Mouse (Mus musculus): ENCODE data around the gene Hjurp. TPM values are rescaled to one million over a fixed set of nuclear protein-coding genes. Genes with fewer than 3 reads are reported as not detected.
A peak's percentile ranks its signal among the peaks of the same experiment; 100 is the strongest.

Hjurp gene
- total and polyA plus RNA-seq, 2 experiments, result 32.8 to 90.1 TPM

DNA sequence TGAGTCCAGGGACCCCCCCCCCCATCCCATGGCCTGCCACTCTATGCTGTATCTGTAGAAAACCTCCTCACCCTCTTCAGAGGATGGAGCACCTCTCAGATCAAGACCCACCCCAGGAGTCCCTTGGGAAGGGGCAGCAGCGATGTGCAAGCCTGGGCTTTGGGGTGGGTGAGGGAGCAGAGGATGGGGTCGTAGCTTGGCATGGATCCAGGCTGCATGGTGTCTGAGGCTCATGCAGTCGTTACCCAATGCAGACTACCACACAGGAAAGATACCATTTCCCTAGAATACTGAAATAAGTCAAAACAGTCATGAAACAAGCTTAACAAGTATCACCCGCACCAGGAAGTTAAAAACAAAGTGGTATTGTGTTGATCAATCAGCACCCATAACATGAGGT, 28.8 kb downstream of the Hjurp start:
- no peak overlapping the region for H3K27ac ChIP-seq (replicated peaks; ENCODE audit: insufficient read depth, low read depth, low read length)
- H3K79me2 ChIP-seq (ENCODE audit: control insufficient read depth, insufficient read depth, low read length), result no peaks in the 10 kb centered on the region
- no peaks in the 10 kb centered on the region for H3K36me3 ChIP-seq (ENCODE audit: control insufficient read depth, insufficient read depth, low read length)
- H3K27me3 ChIP-seq (ENCODE audit: control insufficient read depth, insufficient read depth, low read length), result no peaks in the 10 kb centered on the region
- no peak for DNase-seq (ENCODE audit: extremely low read depth, low read depth, low spot score)
- no peak overlapping the region for H3K4me3 ChIP-seq (ENCODE audit: insufficient read depth, low read depth, low read length)
- H3K4me1 ChIP-seq (ENCODE audit: control insufficient read depth, insufficient read depth, low read length), result peaks cover 11% of the 10 kb centered on the region
- H3K9ac ChIP-seq (ENCODE audit: low read depth, low read length), result no peak overlapping the region
- no peak for TF ChIP-seq POLR2A (IDR thresholded peaks at IDR 0.05; ENCODE audit: extremely low read depth, insufficient read depth, low read length)
- TF ChIP-seq CTCF (IDR thresholded peaks at IDR 0.05; ENCODE audit: low read depth, low read length), result no peak
- 70% methylated on average over 4 of the region's 4 CpGs for WGBS

DNA sequence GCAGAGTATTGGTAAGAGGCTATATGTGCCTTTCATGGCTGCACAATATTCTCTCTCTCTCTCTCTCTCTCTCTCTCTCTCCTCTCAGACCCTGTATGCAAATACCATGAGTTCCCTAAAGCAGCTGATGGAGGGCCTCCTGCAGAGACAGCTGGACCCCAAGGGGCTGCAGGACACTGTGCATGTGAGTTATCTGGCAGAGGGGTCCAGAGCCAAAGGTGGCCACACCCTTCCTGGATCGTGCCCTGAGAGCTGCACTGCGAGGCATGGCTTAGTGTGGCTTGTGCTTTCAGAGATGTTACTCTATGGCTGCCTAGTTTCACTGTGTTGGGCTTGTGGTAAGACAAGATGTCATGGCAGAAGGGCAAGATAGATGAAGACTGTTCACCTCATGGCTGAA, 29.8 kb downstream of the Hjurp start:
- Histone ChIP-seq H3K79me2 (ENCODE audit: control insufficient read depth, insufficient read depth, low read length) (no peaks in the 10 kb centered on the region), H3K27ac (replicated peaks; ENCODE audit: insufficient read depth, low read depth, low read length) (no peak overlapping the region), H3K4me1 (ENCODE audit: control insufficient read depth, insufficient read depth, low read length) (peaks cover 1% of the 10 kb centered on the region; the same call in 1 of the 2 replicates), H3K4me3 (ENCODE audit: insufficient read depth, low read depth, low read length) (no peak overlapping the region), H3K27me3 (ENCODE audit: control insufficient read depth, insufficient read depth, low read length) (no peaks in the 10 kb centered on the region), H3K36me3 (ENCODE audit: control insufficient read depth, insufficient read depth, low read length) (no peaks in the 10 kb centered on the region), H3K9ac (ENCODE audit: low read depth, low read length) (no peak overlapping the region)
- no peak for DNase-seq (ENCODE audit: extremely low read depth, low read depth, low spot score)
- TF ChIP-seq CTCF (IDR thresholded peaks at IDR 0.05; ENCODE audit: low read depth, low read length) (no peak), POLR2A (IDR thresholded peaks at IDR 0.05; ENCODE audit: extremely low read depth, insufficient read depth, low read length) (no peak)
- 47% methylated on average over 2 of the region's 2 CpGs for WGBS

DNA sequence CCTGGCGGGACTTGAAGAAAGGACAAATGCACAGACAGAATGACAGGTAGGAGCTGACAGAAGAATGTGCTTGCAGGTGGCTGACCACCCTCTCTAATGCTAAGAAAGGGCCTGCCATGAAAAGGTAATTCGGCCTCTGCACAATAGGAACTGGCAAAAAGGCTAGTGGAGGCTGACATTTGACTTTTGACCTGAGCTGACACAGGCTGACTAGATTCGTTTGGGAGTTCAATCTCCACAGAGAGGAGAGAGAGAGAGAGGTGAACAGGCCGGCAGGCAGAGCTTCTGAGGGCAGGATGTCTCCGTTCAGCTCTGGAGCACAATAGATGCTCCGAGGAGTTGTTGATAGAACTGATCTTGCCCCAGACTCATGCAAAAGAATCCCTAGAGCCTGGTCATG, 31.0 kb downstream of the Hjurp start:
- Histone ChIP-seq H3K36me3 (ENCODE audit: control insufficient read depth, insufficient read depth, low read length) (no peaks in the 10 kb centered on the region), H3K27me3 (ENCODE audit: control insufficient read depth, insufficient read depth, low read length) (no peaks in the 10 kb centered on the region), H3K27ac (replicated peaks; ENCODE audit: insufficient read depth, low read depth, low read length) (no peak overlapping the region), H3K4me1 (ENCODE audit: control insufficient read depth, insufficient read depth, low read length) (no peaks in the 10 kb centered on the region), H3K4me3 (ENCODE audit: insufficient read depth, low read depth, low read length) (no peak overlapping the region), H3K9ac (ENCODE audit: low read depth, low read length) (no peak overlapping the region), H3K79me2 (ENCODE audit: control insufficient read depth, insufficient read depth, low read length) (no peaks in the 10 kb centered on the region)
- peak; percentile 77 for DNase-seq (ENCODE audit: extremely low read depth, low read depth, low spot score)
- TF ChIP-seq CTCF (IDR thresholded peaks at IDR 0.05; ENCODE audit: low read depth, low read length) (no peak), POLR2A (IDR thresholded peaks at IDR 0.05; ENCODE audit: extremely low read depth, insufficient read depth, low read length) (no peak)
- WGBS, result 46% methylated on average over 6 of the region's 6 CpGs

DNA sequence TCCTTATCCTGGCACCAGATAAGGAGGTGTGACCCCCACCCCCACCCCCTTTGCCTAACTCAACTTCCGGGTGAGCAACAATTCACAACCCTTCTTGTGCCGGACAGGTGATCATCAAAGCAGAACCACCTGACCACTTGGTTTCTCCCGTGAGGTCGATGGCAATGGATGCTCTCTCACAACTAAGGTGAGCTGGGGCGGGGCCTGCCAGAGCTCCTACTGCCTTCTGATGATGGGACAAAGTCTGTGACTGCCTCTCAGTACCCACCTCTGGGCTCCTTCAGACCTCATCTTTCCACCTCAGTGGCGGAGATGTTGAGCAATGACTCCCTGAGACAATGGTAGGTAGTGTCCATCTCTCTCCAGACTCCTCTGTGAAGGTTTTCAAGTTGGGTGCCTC, 31.6 kb downstream of the Hjurp start:
- DNase-seq (ENCODE audit: extremely low read depth, low read depth, low spot score), result no peak
- no peaks in the 10 kb centered on the region for H3K27me3 ChIP-seq (ENCODE audit: control insufficient read depth, insufficient read depth, low read length)
- WGBS, result 81% methylated on average over 6 of the region's 6 CpGs
- no peak overlapping the region for H3K9ac ChIP-seq (ENCODE audit: low read depth, low read length)
- H3K27ac ChIP-seq (replicated peaks; ENCODE audit: insufficient read depth, low read depth, low read length), result no peak overlapping the region
- TF ChIP-seq CTCF (IDR thresholded peaks at IDR 0.05; ENCODE audit: low read depth, low read length) (no peak), POLR2A (IDR thresholded peaks at IDR 0.05; ENCODE audit: extremely low read depth, insufficient read depth, low read length) (no peak)
- H3K36me3 ChIP-seq (ENCODE audit: control insufficient read depth, insufficient read depth, low read length), result no peaks in the 10 kb centered on the region
- no peaks in the 10 kb centered on the region for H3K79me2 ChIP-seq (ENCODE audit: control insufficient read depth, insufficient read depth, low read length)
- no peaks in the 10 kb centered on the region for H3K4me1 ChIP-seq (ENCODE audit: control insufficient read depth, insufficient read depth, low read length)
- no peak overlapping the region for H3K4me3 ChIP-seq (ENCODE audit: insufficient read depth, low read depth, low read length)

DNA sequence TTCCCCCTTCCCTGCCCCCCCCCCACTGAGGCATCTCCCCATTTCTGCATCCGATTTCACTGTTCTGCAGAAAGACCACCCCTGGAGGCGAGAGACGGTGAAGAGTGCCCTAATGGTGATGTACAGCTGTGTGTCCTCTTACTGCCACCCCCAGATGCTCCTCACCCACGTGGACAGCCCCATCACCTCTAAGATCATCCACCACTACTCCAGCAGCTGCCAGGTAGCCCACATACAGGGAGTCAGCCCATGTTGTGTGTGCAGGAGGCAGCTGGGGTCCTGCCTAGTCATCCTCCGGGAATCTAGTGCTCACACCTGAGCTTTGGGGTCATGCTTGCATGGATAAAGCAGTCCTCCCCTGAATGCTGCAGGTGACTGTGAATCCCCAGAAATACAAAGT, 33.6 kb downstream of the Hjurp start:
- H3K27ac ChIP-seq (replicated peaks; ENCODE audit: insufficient read depth, low read depth, low read length), result no peak overlapping the region
- DNase-seq (ENCODE audit: extremely low read depth, low read depth, low spot score), result no peak
- TF ChIP-seq CTCF (IDR thresholded peaks at IDR 0.05; ENCODE audit: low read depth, low read length), result no peak
- no peak for TF ChIP-seq POLR2A (IDR thresholded peaks at IDR 0.05; ENCODE audit: extremely low read depth, insufficient read depth, low read length)
- H3K36me3 ChIP-seq (ENCODE audit: control insufficient read depth, insufficient read depth, low read length), result no peaks in the 10 kb centered on the region
- H3K4me3 ChIP-seq (ENCODE audit: insufficient read depth, low read depth, low read length), result no peak overlapping the region
- H3K4me1 ChIP-seq (ENCODE audit: control insufficient read depth, insufficient read depth, low read length), result no peaks in the 10 kb centered on the region
- H3K9ac ChIP-seq (ENCODE audit: low read depth, low read length), result no peak overlapping the region
- 71% methylated on average over 5 of the region's 5 CpGs for WGBS
- no peaks in the 10 kb centered on the region for H3K79me2 ChIP-seq (ENCODE audit: control insufficient read depth, insufficient read depth, low read length)
- H3K27me3 ChIP-seq (ENCODE audit: control insufficient read depth, insufficient read depth, low read length), result no peaks in the 10 kb centered on the region

DNA sequence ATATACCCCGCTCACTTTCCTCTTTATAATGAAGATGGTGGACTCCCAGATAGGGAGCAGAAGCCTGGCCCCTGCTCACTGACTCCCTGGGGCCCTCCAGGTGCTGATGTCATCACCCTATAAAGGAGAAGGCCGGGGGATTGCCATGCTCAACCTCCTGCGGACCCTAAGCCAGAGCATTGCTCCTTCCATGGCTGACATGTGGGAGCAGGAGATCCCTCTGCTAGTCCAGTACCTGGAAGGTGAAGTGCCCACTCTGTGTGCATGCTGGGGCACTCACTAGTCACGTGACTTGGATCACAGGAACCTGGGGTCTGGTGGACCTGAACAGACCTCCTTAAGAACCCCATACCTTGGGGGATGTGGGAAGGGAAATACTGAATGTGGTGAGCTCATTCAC, 36.9 kb downstream of the Hjurp start:
- no peaks in the 10 kb centered on the region for H3K79me2 ChIP-seq (ENCODE audit: control insufficient read depth, insufficient read depth, low read length)
- H3K27me3 ChIP-seq (ENCODE audit: control insufficient read depth, insufficient read depth, low read length), result no peaks in the 10 kb centered on the region
- TF ChIP-seq CTCF (IDR thresholded peaks at IDR 0.05; ENCODE audit: low read depth, low read length) (no peak), POLR2A (IDR thresholded peaks at IDR 0.05; ENCODE audit: extremely low read depth, insufficient read depth, low read length) (no peak)
- no peak for DNase-seq (ENCODE audit: extremely low read depth, low read depth, low spot score)
- H3K36me3 ChIP-seq (ENCODE audit: control insufficient read depth, insufficient read depth, low read length), result no peaks in the 10 kb centered on the region
- H3K4me3 ChIP-seq (ENCODE audit: insufficient read depth, low read depth, low read length), result no peak overlapping the region
- no peak overlapping the region for H3K27ac ChIP-seq (replicated peaks; ENCODE audit: insufficient read depth, low read depth, low read length)
- no peak overlapping the region for H3K9ac ChIP-seq (ENCODE audit: low read depth, low read length)
- WGBS, result 75% methylated on average over 4 of the region's 4 CpGs
- H3K4me1 ChIP-seq (ENCODE audit: control insufficient read depth, insufficient read depth, low read length), result no peaks in the 10 kb centered on the region

All from liver, adult 2 months (tissue).